Comparison of ENCODE assay signal across 10 mouse cellular contexts in the genomic region with DNA sequence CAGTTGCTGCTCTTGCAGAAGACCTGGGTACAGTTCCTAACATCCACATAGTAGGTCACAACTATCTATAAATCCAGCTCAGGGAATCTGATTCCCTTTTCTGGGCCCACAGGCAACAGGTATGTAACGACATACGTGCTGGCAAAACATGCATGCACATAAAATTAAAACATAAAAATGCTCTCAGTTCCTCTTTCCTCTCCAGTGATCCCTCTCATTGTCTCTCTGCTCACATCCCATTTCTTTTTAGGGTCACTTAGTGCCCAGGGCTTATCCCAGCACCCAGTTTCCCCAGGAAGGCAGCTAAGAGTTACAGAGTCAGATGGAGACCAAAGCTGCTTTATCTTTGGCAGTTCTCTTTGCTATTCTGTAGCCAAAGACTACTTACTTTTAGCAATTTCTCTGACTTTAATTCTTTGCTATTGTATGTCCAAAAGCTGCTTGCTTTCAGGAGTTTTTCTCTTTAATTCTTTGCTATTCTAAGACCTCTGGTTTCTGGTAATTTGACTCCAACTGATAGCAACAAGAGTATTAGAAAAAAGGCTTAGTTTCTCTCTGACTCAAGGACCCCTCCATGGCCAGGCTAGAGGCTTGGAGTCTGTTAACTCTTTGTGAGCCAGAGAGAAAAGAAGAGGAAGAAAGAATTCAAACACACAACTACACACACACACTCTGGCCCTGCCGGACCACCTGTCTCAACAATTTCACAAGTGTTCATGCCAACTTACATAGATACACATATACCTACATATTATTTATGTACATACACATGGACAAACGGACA. TPM values are rescaled to one million over a fixed set of nuclear protein-coding genes. Genes with fewer than 3 reads are reported as not detected.
DNase-seq lines count a peak whose midpoint lies in the region; ATAC-seq and TF ChIP-seq lines count a peak whose summit lies in the region.
"Had no signal": no experiment of that assay in that cellular context is flagged by ENCODE, and none has a peak within 500 bp of the region (broad histone marks: within the 10 kb centered on the region; RNA-seq: fewer than 3 reads in every experiment).

No protein-coding gene starts in this region.

- no peak overlapping the region for H3K9ac ChIP-seq in kidney, postnatal 0 days (ENCODE audit: low read depth, low read length)
- no peak overlapping the region for H3K9ac ChIP-seq in embryonic facial prominence, embryonic 13.5 days
- H3K9ac ChIP-seq in intestine, postnatal 0 days (ENCODE audit: low read depth, low read length): no peak overlapping the region
- H3K9ac ChIP-seq in neural tube, embryonic 12.5 days: peak overlapping the region; percentile 41

- H3K4me2 ChIP-seq in kidney, postnatal 0 days (ENCODE audit: low read length): peak overlapping the region; percentile 87
- H3K4me2 ChIP-seq in embryonic facial prominence, embryonic 13.5 days: peak overlapping the region; percentile 91
- H3K4me2 ChIP-seq in intestine, postnatal 0 days (replicated peaks; ENCODE audit: low read depth): peak overlapping the region; percentile 90
- H3K4me2 ChIP-seq in neural tube, embryonic 12.5 days (replicated peaks): peak overlapping the region; percentile 95

- no peak for ATAC-seq in kidney, postnatal 0 days (replicated peaks; ENCODE audit: low FRiP score, low read depth)
- ATAC-seq in embryonic facial prominence, embryonic 13.5 days (ENCODE audit: insufficient number of reproducible peaks, insufficient read depth, low FRiP score, low TSS enrichment, low read depth): no peak
- ATAC-seq in intestine, postnatal 0 days: no peak
- no peak for ATAC-seq in neural tube, embryonic 12.5 days (ENCODE audit: low FRiP score, low read depth)

- WGBS in kidney, postnatal 0 days: 35% methylated on average over 4 of the region's 4 CpGs
- WGBS in embryonic facial prominence, embryonic 13.5 days: 32% methylated on average over 4 of the region's 4 CpGs
- 30% methylated on average over 4 of the region's 4 CpGs for WGBS in intestine, postnatal 0 days
- 34% methylated on average over 4 of the region's 4 CpGs for WGBS in neural tube, embryonic 12.5 days

- DNase-seq in kidney, postnatal 0 days (ENCODE audit: low spot score): no peak
- DNase-seq in kidney, postnatal 25 days: no peak
- DNase-seq in cerebellum, postnatal 14 days: no peak
- no peak for DNase-seq in cerebellum, postnatal 4 days (ENCODE audit: low spot score in 2 of 2)
- no peak for DNase-seq in T-cell, adult 2 months (ENCODE audit: low spot score)
- DNase-seq: cerebellum, postnatal 10 days had no signal

- H3K9me3 ChIP-seq in kidney, postnatal 0 days (replicated peaks; ENCODE audit: low read length): no peaks in the 10 kb centered on the region
- H3K9me3 ChIP-seq in embryonic facial prominence, embryonic 13.5 days: no peaks in the 10 kb centered on the region
- H3K9me3 ChIP-seq in intestine, postnatal 0 days (ENCODE audit: control insufficient read depth): no peaks in the 10 kb centered on the region
- H3K9me3 ChIP-seq in neural tube, embryonic 12.5 days: no peaks in the 10 kb centered on the region

- H3K36me3 ChIP-seq in kidney, postnatal 0 days (ENCODE audit: insufficient read depth, low read length): 0 out of 2 replicates have a peak, but pooled peaks cover 2% of the 10 kb centered on the region
- peaks cover 5% of the 10 kb centered on the region for H3K36me3 ChIP-seq in embryonic facial prominence, embryonic 13.5 days
- H3K36me3 ChIP-seq in intestine, postnatal 0 days (ENCODE audit: control insufficient read depth, insufficient read depth): no peaks in the 10 kb centered on the region
- H3K36me3 ChIP-seq in neural tube, embryonic 12.5 days: peaks cover 8% of the 10 kb centered on the region; the same call in 1 of the 2 replicates

- H3K27ac ChIP-seq in kidney, postnatal 0 days: no peak overlapping the region
- H3K27ac ChIP-seq in embryonic facial prominence, embryonic 13.5 days: no peak overlapping the region
- H3K27ac ChIP-seq in intestine, postnatal 0 days (ENCODE audit: low read depth, low read length): no peak overlapping the region
- no peak overlapping the region for H3K27ac ChIP-seq in neural tube, embryonic 12.5 days

- peak overlapping the region; percentile 78 for H3K4me3 ChIP-seq in kidney, postnatal 0 days (replicated peaks; ENCODE audit: low read depth, low read length)
- H3K4me3 ChIP-seq in embryonic facial prominence, embryonic 13.5 days: peak overlapping the region; percentile 84
- H3K4me3 ChIP-seq in intestine, postnatal 0 days (ENCODE audit: low read depth, low read length): 0 out of 2 replicates have a peak overlapping the region, but pooled peaks have one; percentile 74
- H3K4me3 ChIP-seq in neural tube, embryonic 12.5 days: peak overlapping the region; percentile 72

- peaks cover 7% of the 10 kb centered on the region; the same call in 1 of the 2 replicates for H3K4me1 ChIP-seq in kidney, postnatal 0 days (replicated peaks; ENCODE audit: insufficient read depth, low read length)
- peaks cover 35% of the 10 kb centered on the region for H3K4me1 ChIP-seq in embryonic facial prominence, embryonic 13.5 days
- H3K4me1 ChIP-seq in intestine, postnatal 0 days (replicated peaks; ENCODE audit: control insufficient read depth, insufficient read depth, low read length): 0 out of 2 replicates have a peak, but pooled peaks cover 4% of the 10 kb centered on the region
- H3K4me1 ChIP-seq in neural tube, embryonic 12.5 days: peaks cover 23% of the 10 kb centered on the region

- no peaks in the 10 kb centered on the region for H3K27me3 ChIP-seq in kidney, postnatal 0 days (ENCODE audit: insufficient read depth, low read length)
- no peaks in the 10 kb centered on the region for H3K27me3 ChIP-seq in embryonic facial prominence, embryonic 13.5 days
- no peaks in the 10 kb centered on the region for H3K27me3 ChIP-seq in intestine, postnatal 0 days (replicated peaks; ENCODE audit: control insufficient read depth, insufficient read depth, low read length)
- no peaks in the 10 kb centered on the region for H3K27me3 ChIP-seq in neural tube, embryonic 12.5 days (replicated peaks)
- H3K27me3 ChIP-seq: Patski had no signal

- TF ChIP-seq CTCF in kidney, postnatal 0 days (IDR thresholded peaks at IDR 0.05; ENCODE audit: low read depth): no peak
- no peak for TF ChIP-seq CTCF in intestine, postnatal 0 days (IDR thresholded peaks at IDR 0.05; ENCODE audit: low read depth)

RNA-seq across cellular contexts. Expression of a gene that starts 1.4 kb away (rescaled TPM):
- 42.1 and 42.5 TPM in 2 replicates for polyA plus RNA-seq in kidney, postnatal 0 days (2015; fragmentation: Nextera tagmentation; extraction: Ambion mirVana)
- polyA plus RNA-seq in embryonic facial prominence, embryonic 13.5 days (2015; fragmentation: Nextera tagmentation; extraction: Ambion mirVana): 102 and 103 TPM in 2 replicates
- polyA plus RNA-seq in intestine, postnatal 0 days (2015; fragmentation: Nextera tagmentation; extraction: Ambion mirVana): 17.8 and 18.9 TPM in 2 replicates
- polyA plus RNA-seq in neural tube, embryonic 12.5 days (2016; fragmentation: Nextera tagmentation; extraction: Ambion mirVana): 74.8 and 77.7 TPM in 2 replicates

RNA-seq across cellular contexts. Expression of a gene that starts 38.8 kb away (rescaled TPM):
- polyA plus RNA-seq in kidney, postnatal 0 days (2015; fragmentation: Nextera tagmentation; extraction: Ambion mirVana): 11.1 and 11.6 TPM in 2 replicates
- 13.9 and 14.0 TPM in 2 replicates for polyA plus RNA-seq in embryonic facial prominence, embryonic 13.5 days (2015; fragmentation: Nextera tagmentation; extraction: Ambion mirVana)
- 1.5 and 1.9 TPM in 2 replicates for polyA plus RNA-seq in intestine, postnatal 0 days (2015; fragmentation: Nextera tagmentation; extraction: Ambion mirVana)
- polyA plus RNA-seq in neural tube, embryonic 12.5 days (2016; fragmentation: Nextera tagmentation; extraction: Ambion mirVana): 4.5 and 4.9 TPM in 2 replicates
